Mouse (Mus musculus): Measurements from ENCODE around the gene Chd9.
"Not testable (repeated sequence)": the region's sequence is repeated elsewhere in the genome, so short reads cannot be mapped to it uniquely, and the experiment has no call there.

Chd9 gene

DNA sequence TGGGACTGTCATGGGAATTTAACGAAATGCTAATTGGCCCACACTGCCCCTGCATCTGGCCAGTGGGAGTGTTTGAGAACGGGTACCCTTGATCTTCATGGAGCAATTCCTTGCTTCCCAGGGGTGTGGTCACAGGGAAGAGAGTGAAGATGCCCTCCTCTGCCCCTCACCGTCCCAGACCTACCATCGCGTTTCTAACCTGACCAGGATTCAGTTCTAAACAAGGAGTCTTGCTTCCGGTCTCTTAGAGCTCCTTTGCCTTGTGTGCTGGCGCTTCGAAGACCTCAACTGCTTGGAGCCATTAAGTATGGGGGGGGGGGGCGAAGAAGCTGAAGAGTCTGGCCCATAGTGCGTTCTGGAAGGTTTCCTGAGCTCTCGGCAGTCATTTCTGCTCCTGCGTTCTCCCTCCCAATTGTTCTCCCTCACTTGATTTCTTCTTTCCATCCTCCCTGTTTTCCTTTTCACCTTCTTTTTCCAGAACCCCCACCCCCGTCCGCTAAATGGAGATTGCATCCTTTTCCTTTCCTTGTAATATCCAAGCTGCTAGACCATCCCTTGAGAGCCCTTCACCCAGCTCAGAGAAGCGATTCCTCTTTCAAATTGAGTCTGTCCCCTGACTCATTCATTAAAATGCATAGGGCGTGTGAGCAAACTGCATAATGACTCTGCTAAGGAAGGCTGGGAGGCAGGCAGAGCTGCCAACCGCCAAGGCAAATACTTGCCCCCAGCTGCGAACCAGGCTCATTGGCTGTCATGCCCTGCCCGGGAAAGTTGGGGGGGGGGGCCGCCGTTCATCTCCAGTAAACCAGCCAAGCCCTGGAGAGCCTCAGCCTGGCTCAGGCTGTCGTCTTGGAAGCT is 42.0 kb downstream of the Chd9 start:
- no peak for DNase-seq (ENCODE audit: low read depth, low spot score)

DNA sequence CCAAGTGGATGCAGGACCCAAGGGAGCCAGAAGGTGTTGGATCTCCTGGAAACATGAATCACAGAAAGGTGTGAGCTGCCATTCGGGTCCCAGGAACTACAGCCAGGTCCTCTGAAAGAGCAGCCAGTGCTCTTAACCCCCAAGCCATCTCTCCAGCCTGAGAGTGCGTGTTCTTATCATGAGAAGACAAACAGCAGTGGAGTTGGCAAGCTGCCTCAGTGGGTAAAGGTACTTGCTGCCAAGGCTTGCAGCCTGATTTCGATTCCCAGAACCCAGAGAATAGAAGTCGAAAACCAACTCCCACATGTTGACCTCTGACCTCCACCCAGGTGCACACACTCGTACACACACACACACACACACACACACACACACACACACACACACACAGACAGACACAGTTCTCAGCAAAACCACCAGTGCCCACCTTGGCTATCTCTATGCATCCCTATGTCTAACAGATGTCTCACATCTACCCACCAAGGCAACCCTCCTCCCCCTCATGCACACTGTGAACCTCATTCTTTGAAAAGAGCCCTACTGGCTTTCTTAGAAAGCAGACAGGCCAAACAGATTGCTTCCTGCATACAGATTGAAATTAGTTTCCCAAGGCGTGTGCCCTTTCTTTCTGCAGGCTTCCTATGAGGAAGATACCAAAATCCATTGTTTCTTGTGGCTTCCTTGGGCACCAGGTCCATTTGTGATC is 43.4 kb downstream of the Chd9 start:
- no peak for DNase-seq (ENCODE audit: low read depth, low spot score)

DNA sequence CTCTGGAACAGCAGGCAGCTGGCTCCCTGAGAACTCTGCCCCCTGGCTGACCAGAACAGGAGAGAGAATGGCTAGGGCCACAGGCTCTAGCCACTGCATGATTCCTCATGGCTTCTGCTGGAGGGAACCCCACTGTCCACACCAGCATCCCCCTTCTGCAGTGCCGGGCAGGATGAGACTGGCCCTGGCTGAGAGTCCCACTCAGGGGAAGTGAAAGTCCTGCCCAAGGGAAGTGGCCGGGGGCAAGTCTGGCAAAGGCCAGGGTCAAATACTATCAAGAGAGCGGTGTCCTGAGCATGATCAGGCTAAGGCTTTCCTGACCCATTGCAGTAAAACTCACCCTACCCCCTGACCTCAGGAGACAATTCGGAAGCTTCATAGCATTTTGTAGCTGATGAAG is 44.9 kb downstream of the Chd9 start:
- no peak for DNase-seq (ENCODE audit: low read depth, low spot score)

DNA sequence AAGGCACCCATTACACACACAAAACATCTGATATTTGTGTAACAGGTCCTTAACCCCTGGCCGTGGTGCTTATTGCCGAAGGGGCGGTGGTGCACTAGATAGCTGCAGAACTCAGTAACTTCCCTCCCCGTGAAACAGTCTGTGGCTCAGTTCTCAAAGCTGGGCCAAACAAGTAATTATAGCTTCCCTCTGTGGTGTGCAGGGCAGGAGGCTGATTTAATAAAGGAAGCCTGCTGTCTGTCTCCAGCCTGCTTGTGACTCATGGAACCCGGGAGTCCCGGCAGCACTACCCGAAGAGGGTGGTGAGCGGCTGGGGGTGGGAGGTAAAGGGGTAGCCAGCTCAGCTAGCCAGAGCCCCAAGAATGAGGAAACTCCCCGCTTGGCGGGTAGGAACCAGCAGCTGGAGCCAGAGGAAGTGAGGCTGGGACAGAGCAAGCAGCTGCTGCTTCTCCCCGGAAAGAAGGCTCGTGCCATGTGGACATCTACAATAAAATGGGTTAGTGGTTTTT is 48.1 kb downstream of the Chd9 start:
- DNase-seq (ENCODE audit: low read depth, low spot score): no peak

DNA sequence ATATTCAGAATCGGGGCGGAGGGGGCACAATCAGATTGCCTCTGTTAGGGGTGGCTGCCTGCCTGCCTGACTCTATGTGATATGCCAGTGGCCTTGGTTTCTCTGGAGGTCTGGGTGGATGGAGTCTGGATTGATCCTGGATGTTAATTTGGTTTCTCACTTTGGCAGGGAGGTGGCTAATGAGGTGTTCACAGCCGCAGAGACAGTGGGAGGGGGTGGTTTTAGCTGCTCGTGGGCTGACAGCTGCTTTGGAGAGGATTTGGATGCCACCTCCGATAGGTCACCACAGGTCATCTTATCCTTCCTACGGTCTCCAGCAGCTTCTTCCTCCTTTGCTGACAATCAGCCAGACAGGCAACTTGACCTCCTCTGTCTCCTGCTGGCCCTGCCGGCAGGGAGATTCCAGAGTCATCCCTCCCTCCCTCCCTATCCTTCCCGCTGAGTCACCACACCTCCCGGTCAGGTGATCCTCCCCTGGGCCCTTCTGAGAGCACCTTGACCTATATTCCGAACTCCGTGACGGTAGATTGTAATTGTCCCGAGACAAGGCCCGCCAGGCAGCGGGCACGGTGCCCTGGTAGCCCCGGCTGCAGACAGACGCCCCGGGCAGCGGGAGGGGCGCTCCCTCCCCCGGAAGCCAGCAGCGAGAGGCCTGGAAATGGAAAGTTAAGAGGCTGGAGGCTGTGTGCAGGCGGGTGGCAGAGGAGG is 48.7 kb downstream of the Chd9 start:
- peak; percentile 27 for DNase-seq (ENCODE audit: low read depth, low spot score)

DNA sequence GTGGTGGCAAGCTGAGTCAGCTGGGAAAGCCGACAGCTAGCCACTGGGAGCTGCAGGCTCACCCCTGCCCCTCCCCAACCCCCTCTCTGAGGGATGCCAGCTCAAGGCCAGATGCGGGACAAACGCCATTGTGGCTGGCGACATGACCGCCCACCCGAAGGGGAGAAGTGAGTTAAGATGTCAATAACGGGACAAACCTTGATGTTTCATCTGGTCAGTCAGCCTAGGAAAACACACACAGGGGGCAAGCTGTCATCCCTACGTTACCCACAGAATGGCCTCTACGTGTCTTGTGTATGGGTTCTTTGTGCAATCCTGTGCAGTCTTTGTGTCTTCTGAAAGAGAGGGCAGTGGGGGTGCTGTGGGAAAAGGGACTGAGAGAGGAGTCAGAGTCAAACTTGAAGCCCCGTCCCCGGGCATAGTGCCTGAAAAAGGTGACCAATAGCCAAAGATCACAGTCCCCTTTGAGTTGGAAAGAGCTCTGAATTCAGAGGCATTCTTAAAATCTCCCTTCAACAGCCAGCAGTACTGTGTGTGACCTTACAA is 49.4 kb downstream of the Chd9 start:
- no peak for DNase-seq (ENCODE audit: low read depth, low spot score)

DNA sequence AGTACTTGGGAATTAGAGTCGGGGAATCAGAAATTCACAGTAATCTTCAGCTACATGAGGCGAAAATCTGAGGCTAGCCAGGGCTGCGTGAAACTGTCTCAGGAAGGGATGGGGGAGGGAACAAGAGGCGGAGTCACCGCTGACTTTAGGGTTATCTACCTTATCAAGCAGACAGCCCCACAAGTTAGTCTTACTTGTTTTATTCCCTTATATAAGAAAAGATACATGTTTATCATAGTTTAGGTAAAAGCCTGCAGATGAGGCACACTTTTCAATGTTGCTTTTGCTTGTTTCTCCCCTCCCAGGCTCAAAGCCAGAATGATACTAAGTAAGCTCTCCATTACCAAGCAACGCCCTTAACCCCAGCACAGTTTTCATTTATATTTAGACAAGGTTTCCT is 50.4 kb downstream of the Chd9 start:
- no peak for DNase-seq (ENCODE audit: low read depth, low spot score)

DNA sequence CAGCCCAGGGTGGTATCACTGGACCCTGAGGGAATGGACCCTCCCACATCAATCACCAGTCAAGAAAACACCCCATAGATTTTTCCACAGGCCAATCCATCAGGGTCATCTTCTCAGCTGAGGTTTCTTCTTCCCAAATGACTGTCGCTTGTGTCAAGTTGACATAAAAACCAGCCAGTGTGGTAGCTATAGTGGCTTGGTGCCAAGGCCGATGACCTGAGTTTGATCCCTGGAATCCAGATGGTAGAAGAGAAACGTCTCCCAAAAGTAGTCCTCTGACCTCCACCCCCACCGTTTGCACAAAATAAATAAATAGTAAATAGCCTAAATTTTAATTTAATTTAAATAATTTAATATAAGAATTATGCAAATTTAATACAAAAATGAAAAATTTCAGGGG is 51.9 kb downstream of the Chd9 start:
- no peak for DNase-seq (ENCODE audit: low read depth, low spot score)

DNA sequence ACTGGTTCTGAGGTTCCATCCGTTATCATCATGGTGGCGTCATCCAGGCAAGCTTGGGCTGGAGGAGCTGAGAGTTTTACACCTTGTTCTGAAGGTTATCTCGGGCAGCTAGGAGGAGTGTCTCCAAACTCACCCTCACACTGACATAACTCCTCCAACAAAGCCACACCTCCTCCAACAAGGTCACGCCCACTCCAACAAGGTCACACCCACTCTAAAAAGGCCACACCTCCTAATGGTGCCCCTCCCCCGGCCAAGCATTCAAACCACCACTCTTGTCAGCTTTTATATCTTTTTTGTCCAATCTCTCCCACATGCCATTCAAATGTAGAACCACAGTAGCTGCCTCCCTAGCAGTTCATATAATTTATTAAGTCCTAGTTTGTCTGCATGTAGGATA is 53.0 kb downstream of the Chd9 start:
- DNase-seq (ENCODE audit: low read depth, low spot score): no peak

DNA sequence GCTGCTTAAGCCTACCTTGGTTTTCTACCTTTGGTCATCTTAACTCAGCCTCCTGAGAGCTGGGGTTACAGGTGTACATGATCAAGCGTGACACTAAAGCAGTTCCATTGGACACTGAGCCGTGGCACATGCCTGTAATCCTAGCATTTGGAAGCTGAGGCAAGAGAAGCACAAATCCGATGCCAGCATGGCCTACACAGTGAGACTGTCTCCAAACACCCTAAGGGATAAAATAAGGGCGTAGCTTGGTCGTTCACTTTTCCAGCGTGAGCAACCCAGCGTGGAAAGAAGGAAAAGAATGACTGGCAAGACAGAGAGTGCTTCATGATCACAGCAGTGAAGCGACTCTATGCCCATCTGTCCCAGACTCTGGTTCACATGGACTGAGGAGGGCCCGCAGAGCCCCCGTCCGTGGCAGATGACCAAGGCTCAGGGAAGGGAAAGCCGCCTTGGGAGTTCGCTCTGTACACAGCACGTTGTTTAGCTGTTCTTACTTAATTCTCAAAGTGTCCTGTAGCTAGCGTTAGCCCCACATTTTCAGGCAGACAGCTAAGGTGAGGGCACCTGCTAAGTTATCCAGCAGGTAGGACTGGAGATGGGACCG is 54.0 kb downstream of the Chd9 start:
- DNase-seq (ENCODE audit: low read depth, low spot score): no peak

DNA sequence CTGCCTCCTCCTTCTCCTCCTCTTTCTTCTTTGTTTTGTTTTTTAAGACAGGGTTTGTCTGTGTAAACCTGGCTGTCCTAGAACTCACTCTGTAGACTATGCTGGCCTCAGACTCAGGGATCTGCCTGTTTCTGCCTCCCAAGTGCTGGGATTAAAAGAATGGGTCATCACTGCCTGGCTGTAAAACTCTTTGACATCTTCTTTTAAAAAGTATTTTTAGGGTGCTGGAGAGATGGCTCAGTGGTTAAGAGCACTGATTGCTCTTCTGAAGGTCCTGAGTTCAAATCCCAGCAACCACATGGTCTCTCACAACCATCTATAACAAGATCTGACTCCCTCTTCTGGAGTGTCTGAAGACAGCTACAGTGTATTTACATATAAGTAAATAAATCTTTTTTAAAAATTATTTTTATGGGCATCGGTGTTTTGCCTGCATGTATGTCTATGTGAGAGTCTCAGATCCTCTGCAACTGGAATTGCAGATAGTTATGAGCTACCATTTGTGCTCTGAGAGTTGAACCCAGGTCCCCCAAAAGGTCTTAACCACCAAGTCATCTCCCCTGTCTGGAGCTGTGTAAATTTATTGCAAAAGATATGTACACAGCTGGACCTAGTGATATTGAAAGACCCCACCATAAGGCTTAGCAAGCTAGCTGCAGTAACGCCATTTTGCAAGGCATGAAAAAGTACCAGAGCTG is 57.7 kb downstream of the Chd9 start:
- no peak for DNase-seq (ENCODE audit: low read depth, low spot score)

DNA sequence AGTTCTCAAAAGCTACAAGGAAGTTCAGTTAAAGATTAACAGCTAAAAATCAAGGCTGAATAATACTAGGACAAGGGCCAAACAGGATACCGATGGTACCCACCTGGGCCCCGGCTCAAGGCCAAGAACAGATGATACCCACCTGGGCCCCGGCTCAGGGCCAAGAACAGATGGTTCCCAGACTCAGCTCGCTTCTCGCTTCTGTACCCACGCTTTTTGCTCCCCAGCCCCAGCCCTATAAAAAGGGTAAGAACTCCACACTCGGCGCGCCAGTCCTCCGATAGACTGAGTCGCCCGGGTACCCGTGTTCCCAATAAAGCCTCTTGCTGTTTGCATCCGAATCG is 58.2 kb downstream of the Chd9 start:
- DNase-seq (ENCODE audit: low read depth, low spot score): not testable (repeated sequence)

DNA sequence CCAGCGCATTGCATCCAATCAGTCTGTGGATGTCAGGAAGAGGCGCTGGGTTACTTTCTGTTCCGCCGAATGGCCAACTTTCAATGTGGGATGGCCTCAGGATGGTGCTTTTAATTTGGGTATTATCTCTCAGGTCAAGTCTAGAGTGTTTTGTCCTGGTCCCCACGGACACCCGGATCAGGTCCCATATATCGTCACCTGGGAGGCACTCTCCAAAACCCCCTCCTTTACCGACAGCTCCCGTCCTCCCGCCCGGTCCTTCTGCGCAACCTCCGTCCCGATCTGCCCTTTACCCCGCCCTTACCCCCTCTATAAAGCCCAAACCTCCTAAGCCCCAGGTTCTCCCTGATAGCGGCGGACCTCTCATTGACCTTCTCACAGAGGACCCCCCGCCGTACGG is 59.2 kb downstream of the Chd9 start:
- not testable (repeated sequence) for DNase-seq (ENCODE audit: low read depth, low spot score)

DNA sequence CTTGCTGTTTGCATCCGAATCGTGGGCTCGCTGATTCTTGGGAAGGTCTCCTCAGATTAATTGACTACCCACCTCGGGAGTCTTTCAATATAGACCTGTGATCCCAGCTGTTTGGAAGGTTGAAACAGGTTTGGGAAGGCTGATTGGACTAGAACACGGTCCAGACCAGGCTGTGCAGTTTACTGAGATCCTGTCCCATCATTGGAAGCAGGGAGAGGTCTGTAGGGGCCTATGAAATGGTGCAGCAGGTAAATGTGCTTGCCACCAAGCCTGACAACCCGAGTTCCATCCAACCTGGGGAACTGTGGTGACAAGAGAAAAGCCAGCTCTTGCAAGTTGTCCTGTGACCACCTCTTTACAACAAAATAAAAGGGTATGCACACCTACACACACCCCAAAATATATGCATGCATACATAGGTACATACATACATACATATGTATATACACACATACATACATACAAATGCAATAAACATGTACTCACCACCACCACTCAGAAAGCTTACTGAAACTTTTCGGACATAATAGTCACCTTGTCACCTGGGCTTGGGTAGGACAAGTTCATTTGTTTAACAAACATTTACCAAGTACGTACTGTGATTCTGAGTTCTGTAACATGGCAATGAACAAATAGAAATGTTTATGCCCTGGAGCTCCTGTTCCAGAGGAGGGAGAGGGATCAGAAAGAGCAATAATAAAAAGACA is 63.9 kb downstream of the Chd9 start:
- DNase-seq (ENCODE audit: low read depth, low spot score): no peak

DNA sequence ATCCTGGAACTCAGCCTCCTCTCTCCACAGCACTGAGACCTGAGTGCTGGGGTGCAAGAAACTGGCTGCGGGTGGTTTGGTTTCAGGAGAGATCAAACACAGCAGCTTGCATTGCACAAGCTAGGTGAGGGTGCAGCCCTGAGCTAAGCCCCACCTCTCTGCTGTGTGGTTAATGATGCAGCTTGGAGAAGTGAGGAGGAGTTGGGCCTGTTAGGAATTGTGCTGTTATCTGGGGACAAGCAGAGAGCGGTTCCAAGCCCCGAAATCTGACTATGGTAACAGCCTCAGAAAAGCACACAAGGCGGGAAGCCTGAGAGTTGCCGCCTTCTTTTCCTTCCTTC is 64.4 kb downstream of the Chd9 start:
- no peak for DNase-seq (ENCODE audit: low read depth, low spot score)

DNA sequence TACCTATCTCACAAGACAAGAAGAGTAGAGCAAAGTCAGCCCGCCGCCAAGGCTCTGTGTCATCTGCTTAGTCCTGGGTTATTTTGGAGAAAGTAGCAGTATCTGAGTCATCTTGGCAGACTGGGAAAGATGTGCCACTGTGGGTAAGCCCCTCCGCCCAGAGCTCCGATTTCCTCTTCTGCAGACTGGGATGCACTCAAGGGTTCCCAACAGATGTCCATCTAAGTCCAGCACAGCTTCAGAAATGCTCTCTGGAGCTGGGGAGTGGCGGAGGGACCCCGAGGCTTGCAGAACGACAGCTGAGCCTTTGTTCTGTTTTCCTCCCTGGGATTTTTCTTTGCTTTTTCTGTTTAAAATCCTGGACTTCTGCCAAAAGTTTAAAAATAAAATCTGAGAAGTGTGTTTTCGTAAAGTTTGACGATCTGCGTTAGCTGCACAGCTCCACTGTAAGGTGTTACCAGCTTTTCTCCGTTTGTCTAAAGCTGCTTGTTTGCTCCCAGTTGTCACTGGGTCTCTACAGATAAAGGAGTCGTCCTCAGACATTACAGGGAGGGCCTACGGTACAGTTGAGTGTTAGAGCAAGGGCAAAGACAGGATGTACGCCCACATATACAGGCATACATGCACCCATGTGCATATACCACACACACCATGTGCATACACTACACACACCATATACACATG is 66.2 kb downstream of the Chd9 start:
- DNase-seq (ENCODE audit: low read depth, low spot score): no peak

DNA sequence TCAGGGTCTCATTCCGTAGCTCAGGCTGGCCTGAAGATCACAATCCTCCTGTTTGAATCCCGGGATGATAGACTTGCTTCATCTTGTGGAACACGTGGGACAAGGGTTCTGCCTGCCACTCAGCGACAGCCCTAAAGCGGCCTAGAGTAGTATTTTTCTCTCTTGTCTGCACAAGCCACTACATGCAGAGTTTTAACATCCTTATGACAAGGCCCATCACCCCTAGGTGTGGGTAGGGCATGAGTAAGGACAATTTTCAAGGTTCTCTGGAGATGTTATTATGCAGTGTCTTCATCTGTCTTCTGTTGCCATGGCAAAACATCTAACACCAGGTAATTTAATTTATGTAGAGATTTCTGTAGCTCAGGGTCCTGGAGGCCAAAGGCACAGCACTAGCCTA is 69.2 kb downstream of the Chd9 start:
- no peak for DNase-seq (ENCODE audit: low read depth, low spot score)

DNA sequence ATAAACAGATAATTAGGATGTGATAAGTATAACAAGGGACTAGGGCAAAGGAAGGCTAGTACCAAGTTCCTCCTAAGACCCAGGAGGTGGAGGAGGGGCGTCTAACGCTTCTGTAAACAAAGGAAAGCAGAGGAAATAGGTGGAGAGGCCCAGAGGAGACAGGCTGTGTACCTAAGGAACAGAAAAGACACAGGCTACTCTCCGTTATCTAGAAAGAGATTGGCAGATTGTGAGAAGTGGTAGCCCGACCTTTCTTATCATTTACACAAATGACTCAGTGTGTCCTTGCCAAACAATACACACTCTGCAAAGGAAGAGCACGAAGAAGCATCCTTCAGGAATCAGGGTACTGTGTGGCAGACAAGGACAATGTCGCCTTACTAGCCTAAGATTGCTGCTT is 70.4 kb downstream of the Chd9 start:
- no peak for DNase-seq (ENCODE audit: low read depth, low spot score)

DNA sequence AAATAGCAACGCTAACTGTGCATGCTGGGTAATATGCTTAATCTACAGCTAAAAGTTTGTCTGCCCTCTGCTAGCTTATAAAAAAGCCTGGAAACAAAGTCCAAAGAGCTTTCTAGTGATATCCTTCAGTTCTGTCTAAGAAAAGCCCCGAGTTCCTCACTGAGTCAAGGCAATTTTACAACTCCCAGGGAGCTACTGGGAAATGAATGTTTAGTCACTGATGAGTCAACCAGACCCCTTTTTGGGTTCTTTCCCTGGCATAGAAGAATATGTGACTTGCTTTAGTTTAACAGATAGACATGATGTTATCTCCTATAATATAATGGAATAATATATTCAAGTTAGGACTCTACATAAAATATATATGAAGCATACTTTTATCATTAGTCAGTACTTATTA is 73.8 kb downstream of the Chd9 start:
- DNase-seq (ENCODE audit: low read depth, low spot score): no peak

DNA sequence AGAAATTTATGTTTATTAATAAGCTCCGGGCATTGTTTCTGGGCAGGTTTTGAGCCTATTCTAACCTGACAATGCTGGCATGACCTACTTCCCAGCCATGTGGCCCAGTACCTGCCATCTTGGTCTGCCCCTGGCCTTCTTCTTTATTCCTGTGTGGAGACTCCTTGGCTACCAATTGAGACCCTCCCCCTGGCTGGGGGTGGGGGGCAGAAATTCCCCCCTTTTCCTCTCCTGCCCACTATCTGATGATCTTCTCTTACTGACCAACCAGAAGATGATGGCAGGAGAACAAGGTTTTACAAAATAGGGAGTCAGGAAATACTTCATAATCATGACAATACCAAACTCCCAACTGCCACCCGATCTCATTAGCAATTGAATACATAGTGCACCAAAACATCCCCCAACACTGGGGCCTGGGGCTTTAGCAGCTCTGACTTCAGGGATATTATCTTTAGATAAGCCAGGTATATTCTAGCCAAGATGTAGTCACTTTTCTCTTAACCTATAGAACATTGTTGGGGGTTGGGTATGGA is 76.1 kb downstream of the Chd9 start:
- DNase-seq (ENCODE audit: low read depth, low spot score): no peak

All from forelimb bud, embryonic 11.5 days (tissue).